Mouse (Mus musculus): ENCODE data around the gene Cmip.

DNA sequence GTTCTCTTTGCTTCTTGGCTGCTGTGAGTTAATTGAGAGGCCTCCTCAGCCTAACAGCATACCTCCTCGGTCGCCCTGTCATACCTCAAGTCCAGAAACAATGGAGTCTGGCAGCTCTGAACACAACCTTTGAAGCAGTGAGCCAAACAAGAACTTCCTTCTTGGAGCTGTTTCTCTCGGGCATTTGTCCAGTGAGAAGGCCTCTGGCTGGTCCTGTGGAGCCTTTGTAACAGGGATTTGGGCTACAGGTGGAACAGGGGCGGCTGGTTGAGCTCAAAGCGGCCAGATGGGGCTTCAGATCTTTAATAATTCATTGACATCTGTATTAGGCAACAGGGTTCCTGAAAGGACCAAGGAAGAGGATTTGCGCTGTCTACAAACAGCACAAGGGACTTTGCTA, 137.0 kb downstream of the Cmip start:
- TF ChIP-seq GATA1 (IDR thresholded peaks at IDR 0.05; ENCODE audit: borderline replicate concordance, low read length), result no peak
- TF ChIP-seq FLI1 (IDR thresholded peaks at IDR 0.05; ENCODE audit: low read length), result no peak
